Mouse (Mus musculus): ENCODE measurements around the gene Hirip3. TPM values are rescaled to one million over a fixed set of nuclear protein-coding genes. Genes with fewer than 3 reads are reported as not detected.

The Hirip3 gene
- polyA plus RNA-seq, 1 experiment from 2014 or later: 25.7 TPM

DNA sequence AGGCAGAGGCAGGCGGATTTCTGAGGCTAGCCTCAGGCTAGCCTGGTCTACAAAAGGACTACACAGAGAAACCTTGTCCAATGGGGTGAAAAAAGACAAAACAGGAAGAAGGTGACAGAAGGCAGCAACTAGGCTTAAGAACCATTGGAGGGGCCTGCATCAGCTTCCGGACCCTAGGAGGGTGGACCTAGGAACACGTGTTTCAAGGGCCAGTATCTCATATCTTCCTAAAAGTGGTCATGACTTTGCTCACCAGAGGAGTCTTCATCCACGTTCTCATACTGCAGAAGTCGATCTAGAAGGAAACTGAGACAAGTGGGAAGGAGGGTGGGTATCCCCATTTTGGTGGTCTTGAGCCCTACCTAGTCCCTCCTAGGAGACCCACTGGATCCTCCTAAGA is 785 bp upstream of the Hirip3 start:
- no peak for ATAC-seq (ENCODE audit: low FRiP score)
- H3K4me3 ChIP-seq: peak overlapping the region; percentile 66
- peaks cover 55% of the 10 kb centered on the region for H3K36me3 ChIP-seq
- H3K27me3 ChIP-seq: no peaks in the 10 kb centered on the region
- peaks cover 31% of the 10 kb centered on the region for H3K4me1 ChIP-seq (replicated peaks)
- H3K27ac ChIP-seq: peak overlapping the region; percentile 86; the same call in 1 of the 2 replicates
- peak overlapping the region; percentile 78 for H3K9ac ChIP-seq
- peak overlapping the region; percentile 87 for H3K4me2 ChIP-seq
- no peaks in the 10 kb centered on the region for H3K9me3 ChIP-seq
- WGBS: 78% methylated on average over 5 of the region's 5 CpGs

DNA sequence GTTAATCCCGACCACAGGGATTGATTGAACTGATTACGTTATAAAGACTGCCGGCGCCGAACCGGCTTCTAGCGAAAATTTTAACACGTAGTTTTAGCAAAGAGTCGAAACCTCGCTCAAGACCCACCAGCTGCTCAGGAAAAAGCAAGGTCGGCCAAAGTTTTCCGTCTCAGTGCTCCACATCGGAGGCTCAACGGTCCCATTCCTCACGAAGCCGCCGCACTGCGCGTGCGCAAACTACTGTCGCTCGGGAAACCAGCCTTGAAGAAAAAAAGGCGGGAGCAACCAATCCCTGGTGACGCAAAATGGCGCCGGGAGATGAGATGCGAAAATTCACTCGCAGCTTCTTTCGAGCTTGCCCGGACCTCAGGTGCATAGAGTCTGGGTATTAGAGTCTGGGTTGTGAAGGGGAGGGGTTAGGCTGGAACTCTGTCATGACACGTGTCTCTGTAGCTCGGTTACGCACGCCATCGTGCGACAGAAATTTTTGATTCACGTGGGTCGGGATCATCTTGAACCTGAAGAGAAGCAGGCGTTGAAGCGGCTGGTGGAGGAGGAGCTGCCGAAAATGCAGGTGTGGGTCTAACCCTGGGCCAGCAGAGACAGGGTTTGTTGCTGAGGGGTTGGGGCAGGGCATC is 494 bp downstream of the Hirip3 start, which contains the start of gene Ino80e:
Ino80e (minus strand) TSS at position 231 of the 638 bp plus-strand sequence.
- peaks cover 55% of the 10 kb centered on the region for H3K36me3 ChIP-seq
- peak within 1 kb of the TSS; percentile 66 for H3K4me3 ChIP-seq
- peak within 1 kb of the TSS; percentile 78 for H3K9ac ChIP-seq
- H3K27me3 ChIP-seq: no peaks in the 10 kb centered on the region
- H3K4me1 ChIP-seq (replicated peaks): peaks cover 31% of the 10 kb centered on the region
- no peaks in the 10 kb centered on the region for H3K9me3 ChIP-seq
- ATAC-seq (ENCODE audit: low FRiP score): peak; percentile 82
- peak within 1 kb of the TSS; percentile 86 for H3K27ac ChIP-seq
- peak within 1 kb of the TSS; percentile 87 for H3K4me2 ChIP-seq
- under 1% methylated on average over 41 of the region's 41 CpGs for WGBS

DNA sequence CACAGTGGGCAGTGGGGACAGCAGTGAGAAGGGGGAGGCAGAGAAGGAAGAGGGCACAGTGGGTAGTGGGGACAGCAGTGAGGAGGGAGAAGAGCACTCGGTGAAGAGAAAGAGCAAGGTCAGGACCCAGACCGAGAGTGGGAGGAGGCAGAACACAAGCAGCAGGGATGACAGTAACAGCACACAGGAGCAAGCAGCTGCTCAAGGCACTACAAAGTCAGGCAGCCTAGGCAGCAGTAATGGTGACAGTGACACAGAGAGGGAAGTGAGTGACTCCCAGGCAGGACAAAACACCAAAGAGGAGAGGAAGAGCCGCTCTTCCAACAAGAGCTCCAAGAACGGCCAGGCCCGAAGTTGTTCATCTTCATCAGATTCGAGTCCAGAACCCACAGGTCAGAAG is 2.0 kb downstream of the Hirip3 start:
- no peak for ATAC-seq (ENCODE audit: low FRiP score)
- peak overlapping the region; percentile 78 for H3K9ac ChIP-seq
- 60% methylated on average over 6 of the region's 6 CpGs for WGBS
- H3K9me3 ChIP-seq: no peaks in the 10 kb centered on the region
- H3K36me3 ChIP-seq: peaks cover 56% of the 10 kb centered on the region
- peak overlapping the region; percentile 87 for H3K4me2 ChIP-seq
- no peaks in the 10 kb centered on the region for H3K27me3 ChIP-seq
- H3K4me1 ChIP-seq (replicated peaks): peaks cover 31% of the 10 kb centered on the region
- peak overlapping the region; percentile 66 for H3K4me3 ChIP-seq
- 0 out of 2 replicates have a peak overlapping the region, but pooled peaks have one; percentile 23 for H3K27ac ChIP-seq

- WGBS: 88% methylated on average over 2 of the region's 2 CpGs
- H3K4me3 ChIP-seq: no peak overlapping the region
- peaks cover 89% of the 10 kb centered on the region for H3K36me3 ChIP-seq
- H3K27me3 ChIP-seq: no peaks in the 10 kb centered on the region
- H3K9me3 ChIP-seq: no peaks in the 10 kb centered on the region
- no peak for ATAC-seq (ENCODE audit: low FRiP score)
- H3K27ac ChIP-seq: no peak overlapping the region
- peaks cover 21% of the 10 kb centered on the region for H3K4me1 ChIP-seq (replicated peaks)
- no peak overlapping the region for H3K9ac ChIP-seq
- H3K4me2 ChIP-seq: no peak overlapping the region
Measured at GRCm38 (mm10) chr7:126867534-126867933, 5.8 kb downstream of the Hirip3 start.

GRCm38 (mm10) chr7:126868003-126868402 is 6.2 kb downstream of the Hirip3 start:
- Histone ChIP-seq H3K4me2 (no peak overlapping the region), H3K4me3 (no peak overlapping the region), H3K27me3 (no peaks in the 10 kb centered on the region), H3K27ac (no peak overlapping the region), H3K9me3 (no peaks in the 10 kb centered on the region), H3K36me3 (peaks cover 94% of the 10 kb centered on the region), H3K4me1 (replicated peaks) (peaks cover 16% of the 10 kb centered on the region), H3K9ac (no peak overlapping the region)
- WGBS: 89% methylated on average over 12 of the region's 12 CpGs
- no peak for ATAC-seq (ENCODE audit: low FRiP score)

- Histone ChIP-seq H3K9ac (no peak overlapping the region), H3K9me3 (no peaks in the 10 kb centered on the region), H3K27me3 (no peaks in the 10 kb centered on the region), H3K4me1 (replicated peaks) (no peaks in the 10 kb centered on the region), H3K4me2 (no peak overlapping the region), H3K4me3 (no peak overlapping the region), H3K36me3 (peaks cover 100% of the 10 kb centered on the region), H3K27ac (no peak overlapping the region)
- no peak for ATAC-seq (ENCODE audit: low FRiP score)
- whole genome bisulfite sequencing: 88% methylated on average over 23 of the region's 23 CpGs
Measured at GRCm38 (mm10) chr7:126869780-126870519, 8.2 kb downstream of the Hirip3 start.

- Histone ChIP-seq H3K36me3 (peaks cover 100% of the 10 kb centered on the region), H3K9ac (no peak overlapping the region), H3K4me2 (no peak overlapping the region), H3K4me1 (replicated peaks) (no peaks in the 10 kb centered on the region), H3K27ac (no peak overlapping the region), H3K27me3 (no peaks in the 10 kb centered on the region), H3K4me3 (no peak overlapping the region), H3K9me3 (no peaks in the 10 kb centered on the region)
- no peak for ATAC-seq (ENCODE audit: low FRiP score)
- WGBS: 100% methylated on average over 2 of the region's 2 CpGs
Measured at GRCm38 (mm10) chr7:126870520-126870891, 8.7 kb downstream of the Hirip3 start.

GRCm38 (mm10) chr7:126877239-126877638 is 15.5 kb downstream of the Hirip3 start:
- Histone ChIP-seq H3K9ac (no peak overlapping the region), H3K4me3 (no peak overlapping the region), H3K27me3 (no peaks in the 10 kb centered on the region), H3K4me2 (no peak overlapping the region), H3K4me1 (replicated peaks) (peaks cover 24% of the 10 kb centered on the region), H3K36me3 (peaks cover 83% of the 10 kb centered on the region), H3K27ac (no peak overlapping the region), H3K9me3 (no peaks in the 10 kb centered on the region)
- WGBS: 97% methylated on average over 1 of the region's 1 CpGs
- ATAC-seq (ENCODE audit: low FRiP score): no peak

- Histone ChIP-seq H3K27ac (peak overlapping the region; percentile 23; the same call in 1 of the 2 replicates), H3K4me1 (replicated peaks) (peaks cover 40% of the 10 kb centered on the region), H3K4me3 (peak overlapping the region; percentile 92; the same call in 1 of the 2 replicates)
Measured at GRCm38 (mm10) chr7:126881040-126881439, 19.3 kb downstream of the Hirip3 start.

GRCm38 (mm10) chr7:126883731-126884181 is 22.0 kb downstream of the Hirip3 start:
- Histone ChIP-seq H3K36me3 (peaks cover 18% of the 10 kb centered on the region), H3K27ac (peak overlapping the region; percentile 96), H3K9me3 (no peaks in the 10 kb centered on the region), H3K4me3 (peak overlapping the region; percentile 92), H3K4me1 (replicated peaks) (peaks cover 40% of the 10 kb centered on the region), H3K27me3 (no peaks in the 10 kb centered on the region), H3K4me2 (peak overlapping the region; percentile 100), H3K9ac (peak overlapping the region; percentile 96)
- 0% methylated on average over 15 of the region's 15 CpGs for WGBS
- ATAC-seq (ENCODE audit: low FRiP score): no peak

More at GRCm38 (mm10) chr7:126881040-126881439, 19.3 kb downstream of the Hirip3 start:
- Histone ChIP-seq H3K4me2 (peak overlapping the region; percentile 100), H3K36me3 (peaks cover 45% of the 10 kb centered on the region), H3K9me3 (no peaks in the 10 kb centered on the region), H3K27me3 (no peaks in the 10 kb centered on the region), H3K9ac (peak overlapping the region; percentile 96; the same call in 1 of the 2 replicates)
- ATAC-seq (ENCODE audit: low FRiP score): no peak
- 87% methylated on average over 6 of the region's 6 CpGs for WGBS

DNA sequence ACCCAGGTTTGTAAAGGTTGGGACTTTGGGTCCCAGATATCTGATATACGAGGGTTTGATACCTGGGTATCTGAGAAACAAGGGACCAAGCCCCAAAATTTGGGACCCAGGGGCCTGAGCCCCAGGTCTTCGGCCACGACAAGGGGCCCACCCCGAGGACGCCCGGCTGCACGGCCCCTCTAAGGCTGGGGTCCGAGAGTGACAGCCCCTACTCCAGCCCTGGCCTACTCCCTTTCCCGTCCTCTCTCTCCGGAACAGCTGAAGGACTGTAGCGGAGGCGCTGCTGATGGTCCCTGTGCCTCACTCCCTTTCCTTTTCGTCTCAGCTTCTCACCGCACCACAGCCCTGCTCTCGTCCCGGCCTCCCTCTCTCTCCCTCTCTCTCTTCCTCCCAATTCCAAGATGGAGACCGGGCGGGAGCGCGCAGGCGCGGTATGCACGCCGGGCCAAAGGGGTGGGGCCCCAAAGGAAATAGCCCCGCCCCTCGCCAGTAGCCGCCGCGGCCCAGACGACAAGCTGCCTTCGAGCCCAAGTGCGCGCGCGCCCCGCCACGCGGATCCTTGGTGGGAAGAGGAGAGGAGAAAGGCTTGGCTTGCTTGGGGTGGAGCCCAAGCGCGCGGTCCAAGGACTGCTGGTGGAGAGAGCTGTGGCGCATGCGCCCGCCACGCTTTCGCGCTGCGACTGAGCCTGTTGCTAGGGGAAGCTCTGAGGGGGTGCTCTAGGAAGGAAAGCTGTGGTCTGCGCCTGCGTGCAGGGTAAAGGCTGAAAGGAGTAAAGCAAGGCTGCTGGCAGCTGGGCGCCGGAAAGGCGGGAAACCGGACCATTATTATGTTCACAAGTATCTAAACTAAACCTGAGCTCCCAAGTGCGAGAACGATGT is 22.8 kb downstream of the Hirip3 start, which contains the start of gene Taok2:
Taok2 (minus strand) TSS at position 418 of the 879 bp plus-strand sequence.
- Histone ChIP-seq H3K4me1 (replicated peaks) (peaks cover 40% of the 10 kb centered on the region), H3K36me3 (peaks cover 10% of the 10 kb centered on the region), H3K9ac (peak within 1 kb of the TSS; percentile 96), H3K27me3 (no peaks in the 10 kb centered on the region), H3K9me3 (no peaks in the 10 kb centered on the region), H3K27ac (peak within 1 kb of the TSS; percentile 96), H3K4me3 (peak within 1 kb of the TSS; percentile 92), H3K4me2 (peak within 1 kb of the TSS; percentile 100)
- under 1% methylated on average over 56 of the region's 56 CpGs for WGBS
- peak; percentile 98 for ATAC-seq (ENCODE audit: low FRiP score)
